Mouse (Mus musculus) lung, embryonic 14.5 days (tissue): Measurements from ENCODE around the gene Pabpc4. TPM values are rescaled to one million over a fixed set of nuclear protein-coding genes. Genes with fewer than 3 reads are reported as not detected.

Source experiments
- ATAC-seq: fragments of 200-750 bp; cut with Nextera tagmentation; 2 replicates; pipeline ENCODE4 v1.8.0; 2017; ENCODE audit warnings: mild to moderate bottlenecking, moderate TSS enrichment, moderate library complexity; ENCODE audit not compliant: insufficient read depth
- DNase-seq: peaks from one replicate; pipeline ENCODE4 v3.0.0-alpha.2; 2015
- H3K27ac ChIP-seq: fragments of 300-500 bp; sonication (generic); 2 replicates; pipeline ENCODE4 v1.5.1; 2014; ENCODE audit warnings: low read depth, mild to moderate bottlenecking, moderate library complexity
- H3K27me3 ChIP-seq: fragments of 300-500 bp; sonication (generic); 2 replicates; pipeline ENCODE4 v1.6.1; 2014; ENCODE audit warnings: low read length, control low read depth; ENCODE audit not compliant: insufficient read depth
- H3K36me3 ChIP-seq: fragments of 300-500 bp; sonication (generic); 2 replicates; pipeline ENCODE4 v1.6.1; 2014; ENCODE audit warnings: control low read depth; ENCODE audit not compliant: insufficient read depth
- H3K4me1 ChIP-seq: fragments of 300-500 bp; sonication (generic); 2 replicates; pipeline ENCODE4 v1.6.1; 2014; ENCODE audit warnings: antibody characterized with exemption, control low read depth; ENCODE audit not compliant: insufficient read depth
- H3K4me2 ChIP-seq: fragments of 300-500 bp; sonication (generic); 2 replicates; pipeline ENCODE4 v1.6.1; 2014; ENCODE audit warnings: mild to moderate bottlenecking
- H3K4me3 ChIP-seq: fragments of 300-500 bp; sonication (generic); 2 replicates; pipeline ENCODE4 v1.5.1; 2014; ENCODE audit warnings: low read depth, low read length
- H3K9ac ChIP-seq: fragments of 300-500 bp; sonication (generic); 2 replicates; pipeline ENCODE4 v1.6.1; 2014
- H3K9me3 ChIP-seq: fragments of 300-500 bp; sonication (generic); 2 replicates; pipeline ENCODE4 v1.6.1; 2016; ENCODE audit warnings: low read depth, low read length, control low read depth
- CTCF ChIP-seq: IDR thresholded peaks from 2 replicates; pipeline ENCODE4 v1.5.1; 2016; ENCODE audit warnings: antibody characterized with exemption, low read depth
- WGBS: fragments of 180-500 bp; shearing (Covaris S2); extraction: QIAGEN DNeasy Blood & Tissue Kit; methylation state at CpG from one replicate; pipeline ENCODE4 v1.1.7; 2014; 5-methylcytosine and 5-hydroxymethylcytosine counted together
- polyA plus RNA-seq: library from polyadenylated mRNA; unstranded; fragments of >200 nt; fragmentation: Nextera tagmentation; extraction: Ambion mirVana; gene quantifications from 2 replicates; pipeline ENCODE4 v1.2.1, GENCODE M21; 2014

Pabpc4 gene
- polyA plus RNA-seq, result 46.1 and 50.0 TPM in 2 replicates

GRCm38 (mm10) chr4:123261721-123262401 is at the start of gene Pabpc4:
Pabpc4 (plus strand) TSS chr4:123262351.
- no peaks in the 10 kb centered on the region for H3K36me3 ChIP-seq
- no peak for DNase-seq
- ATAC-seq, result no peak
- no peak within 1 kb of the TSS for H3K9ac ChIP-seq
- H3K4me1 ChIP-seq, result no peaks in the 10 kb centered on the region
- H3K27me3 ChIP-seq, result no peaks in the 10 kb centered on the region
- TF ChIP-seq CTCF, result no peak
- no peak within 1 kb of the TSS for H3K4me3 ChIP-seq
- H3K27ac ChIP-seq, result no peak within 1 kb of the TSS
- no peaks in the 10 kb centered on the region for H3K9me3 ChIP-seq
- WGBS, result 62% methylated on average over 5 of the region's 5 CpGs
- H3K4me2 ChIP-seq, result no peak within 1 kb of the TSS

GRCm38 (mm10) chr4:123213975-123214374 is 48.2 kb upstream of the Pabpc4 start:
- ATAC-seq, result no peak

GRCm38 (mm10) chr4:123215367-123215766 is 46.8 kb upstream of the Pabpc4 start:
- H3K4me2 ChIP-seq, result no peak overlapping the region
- 65% methylated on average over 1 of the region's 1 CpGs for WGBS
- DNase-seq (no peak), ATAC-seq (no peak)
- no peaks in the 10 kb centered on the region for H3K36me3 ChIP-seq
- H3K4me1 ChIP-seq, result no peaks in the 10 kb centered on the region
- no peak for TF ChIP-seq CTCF
- H3K27me3 ChIP-seq, result no peaks in the 10 kb centered on the region
- no peak overlapping the region for H3K4me3 ChIP-seq
- H3K9ac ChIP-seq, result no peak overlapping the region
- H3K27ac ChIP-seq, result no peak overlapping the region
- no peaks in the 10 kb centered on the region for H3K9me3 ChIP-seq

More at GRCm38 (mm10) chr4:123213975-123214374, 48.2 kb upstream of the Pabpc4 start:
- 93% methylated on average over 9 of the region's 9 CpGs for WGBS
- H3K27ac ChIP-seq, result no peak overlapping the region
- H3K4me1 ChIP-seq, result no peaks in the 10 kb centered on the region
- H3K4me2 ChIP-seq, result no peak overlapping the region
- H3K27me3 ChIP-seq, result no peaks in the 10 kb centered on the region; the same call in 1 of the 2 replicates
- no peaks in the 10 kb centered on the region for H3K9me3 ChIP-seq
- no peak overlapping the region for H3K9ac ChIP-seq
- no peaks in the 10 kb centered on the region for H3K36me3 ChIP-seq
- no peak overlapping the region for H3K4me3 ChIP-seq
- TF ChIP-seq CTCF, result no peak
- DNase-seq, result no peak

GRCm38 (mm10) chr4:123216782-123217181 is 45.4 kb upstream of the Pabpc4 start:
- Histone ChIP-seq H3K4me1 (no peaks in the 10 kb centered on the region), H3K9ac (no peak overlapping the region), H3K9me3 (no peaks in the 10 kb centered on the region), H3K27me3 (no peaks in the 10 kb centered on the region), H3K27ac (no peak overlapping the region), H3K4me3 (no peak overlapping the region), H3K4me2 (no peak overlapping the region), H3K36me3 (no peaks in the 10 kb centered on the region)
- 11% methylated on average over 1 of the region's 1 CpGs for whole genome bisulfite sequencing
- DNase-seq, result peak; percentile 72
- TF ChIP-seq CTCF, result peak; percentile 90
- ATAC-seq, result no peak

- no peaks in the 10 kb centered on the region for H3K4me1 ChIP-seq
- no peaks in the 10 kb centered on the region for H3K27me3 ChIP-seq
- no peaks in the 10 kb centered on the region for H3K9me3 ChIP-seq
- H3K4me2 ChIP-seq, result no peak overlapping the region
- H3K27ac ChIP-seq, result no peak overlapping the region
- TF ChIP-seq CTCF, result peak; percentile 98
- DNase-seq (peak; percentile 88), ATAC-seq (peak; percentile 78)
- 61% methylated on average over 15 of the region's 15 CpGs for WGBS
- no peak overlapping the region for H3K4me3 ChIP-seq
- H3K36me3 ChIP-seq, result no peaks in the 10 kb centered on the region
- no peak overlapping the region for H3K9ac ChIP-seq
These were observed 42.3 kb upstream of the Pabpc4 start for GRCm38 (mm10) chr4:123219720-123220357.

GRCm38 (mm10) chr4:123220637-123221036 is 41.5 kb upstream of the Pabpc4 start:
- no peaks in the 10 kb centered on the region for H3K9me3 ChIP-seq
- no peak for ATAC-seq
- H3K27ac ChIP-seq, result no peak overlapping the region

GRCm38 (mm10) chr4:123223309-123223708 is 38.8 kb upstream of the Pabpc4 start:
- H3K27ac ChIP-seq, result no peak overlapping the region
- H3K4me1 ChIP-seq, result peaks cover 7% of the 10 kb centered on the region; the same call in 1 of the 2 replicates
- no peak for ATAC-seq
- H3K9me3 ChIP-seq, result no peaks in the 10 kb centered on the region
- H3K4me3 ChIP-seq, result no peak overlapping the region
- 57% methylated on average over 3 of the region's 3 CpGs for WGBS
- H3K9ac ChIP-seq, result no peak overlapping the region
- no peaks in the 10 kb centered on the region for H3K27me3 ChIP-seq
- peak; percentile 43 for DNase-seq
- no peaks in the 10 kb centered on the region for H3K36me3 ChIP-seq
- no peak overlapping the region for H3K4me2 ChIP-seq
- peak; percentile 59 for TF ChIP-seq CTCF

More at GRCm38 (mm10) chr4:123220637-123221036, 41.5 kb upstream of the Pabpc4 start:
- Histone ChIP-seq H3K4me2 (no peak overlapping the region), H3K36me3 (no peaks in the 10 kb centered on the region), H3K4me3 (no peak overlapping the region), H3K27me3 (no peaks in the 10 kb centered on the region), H3K9ac (no peak overlapping the region), H3K4me1 (no peaks in the 10 kb centered on the region)
- no peak for TF ChIP-seq CTCF
- 76% methylated on average over 4 of the region's 4 CpGs for WGBS
- no peak for DNase-seq
